Mouse (Mus musculus) myocyte (in vitro differentiated cells): ENCODE results near the gene Rxfp4.

Experiments used
- CEBPB ChIP-seq: IDR thresholded peaks from 2 replicates; pipeline ENCODE4 v1.6.1; 2011; ENCODE audit warnings: mild to moderate bottlenecking, moderate library complexity; ENCODE audit not compliant: poor library complexity, insufficient read depth, severe bottlenecking
- MYOD1 ChIP-seq, 3 experiments: IDR thresholded peaks; one replicate each; pipeline ENCODE4 v1.6.1; 2011; ENCODE audit warnings: control low read depth in 2 of 3, low read depth in 2 of 3, mild to moderate bottlenecking in 2 of 3, moderate library complexity in 1 of 3; ENCODE audit not compliant: insufficient read length in 2 of 3, control insufficient read depth in 1 of 3
- POLR2A ChIP-seq: IDR thresholded peaks from one replicate; pipeline ENCODE4 v1.6.1; 2011; ENCODE audit warnings: low read depth, mild to moderate bottlenecking, control low read depth, moderate library complexity; ENCODE audit not compliant: insufficient read length
- POLR2AphosphoS2 ChIP-seq: IDR thresholded peaks from one replicate; pipeline ENCODE4 v1.6.1; 2011; ENCODE audit warnings: low read depth, control low read depth; ENCODE audit not compliant: insufficient read length
- REST ChIP-seq: IDR thresholded peaks from one replicate; pipeline ENCODE4 v1.6.1; 2011; ENCODE audit warnings: mild to moderate bottlenecking, control low read depth, moderate library complexity; ENCODE audit not compliant: insufficient read depth, insufficient read length
- TCF3 ChIP-seq: IDR thresholded peaks from one replicate; pipeline ENCODE4 v1.6.1; 2011; ENCODE audit warnings: low read depth, control low read depth; ENCODE audit not compliant: insufficient read length
- USF1 ChIP-seq: IDR thresholded peaks from one replicate; pipeline ENCODE4 v1.6.1; 2011; ENCODE audit warnings: low read depth, mild to moderate bottlenecking, control low read depth, moderate library complexity

- TF ChIP-seq CEBPB = no peak
- TF ChIP-seq POLR2A = peak; percentile 30
- TF ChIP-seq POLR2AphosphoS2 = peak; percentile 51
- no peak for TF ChIP-seq MYOD1 (IDR thresholded peaks at IDR 0.05; ENCODE audit: control insufficient read depth in 1 of 3, insufficient read length in 2 of 3, low read depth in 2 of 3)
- TF ChIP-seq REST = no peak
- TF ChIP-seq USF1 = no peak
- TF ChIP-seq TCF3 = no peak
Observed at GRCm38 (mm10) chr3:88637134-88637533, 15.8 kb downstream of the Rxfp4 start.
